Mouse (Mus musculus) hindbrain, embryonic 13.5 days (tissue): Measurements from ENCODE around the gene Csf3. TPM values are rescaled to one million over a fixed set of nuclear protein-coding genes. Genes with fewer than 3 reads are reported as not detected.

ENCODE experiments used
- ATAC-seq: fragments of 200-750 bp; cut with Nextera tagmentation; 2 replicates; pipeline ENCODE4 v1.8.0; 2017; ENCODE audit warnings: moderate TSS enrichment; ENCODE audit not compliant: low FRiP score
- H3K27ac ChIP-seq: fragments of 300-500 bp; sonication (generic); 2 replicates; pipeline ENCODE4 v1.5.1; 2015; ENCODE audit warnings: inconsistent platforms, mild to moderate bottlenecking, moderate library complexity
- H3K27me3 ChIP-seq: fragments of 300-500 bp; sonication (generic); 2 replicates; pipeline ENCODE4 v1.6.1; 2015; ENCODE audit warnings: mild to moderate bottlenecking, inconsistent platforms
- H3K36me3 ChIP-seq: fragments of 300-500 bp; sonication (generic); 2 replicates; pipeline ENCODE4 v1.6.1; 2015; ENCODE audit warnings: mild to moderate bottlenecking, inconsistent platforms
- H3K4me1 ChIP-seq: fragments of 300-500 bp; sonication (generic); replicated peaks from 2 replicates; pipeline ENCODE4 v1.6.1; 2015; ENCODE audit warnings: inconsistent platforms
- H3K4me2 ChIP-seq: fragments of 300-500 bp; sonication (generic); 2 replicates; pipeline ENCODE4 v1.6.1; 2015; ENCODE audit warnings: inconsistent platforms, mild to moderate bottlenecking, moderate library complexity
- H3K4me3 ChIP-seq: fragments of 300-500 bp; sonication (generic); 2 replicates; pipeline ENCODE4 v1.5.1; 2015; ENCODE audit warnings: mild to moderate bottlenecking, inconsistent platforms
- H3K9ac ChIP-seq: fragments of 300-500 bp; sonication (generic); 2 replicates; pipeline ENCODE4 v1.6.1; 2015; ENCODE audit warnings: mild to moderate bottlenecking, inconsistent platforms
- H3K9me3 ChIP-seq: fragments of 300-500 bp; sonication (generic); 2 replicates; pipeline ENCODE4 v1.6.1; 2016; ENCODE audit warnings: inconsistent platforms
- WGBS: fragments of 180-500 bp; shearing (Covaris S2); methylation state at CpG from one replicate; pipeline ENCODE4 v1.1.7; 2015; 5-methylcytosine and 5-hydroxymethylcytosine counted together
- polyA plus RNA-seq: library from polyadenylated mRNA; unstranded; fragments of >200 nt; fragmentation: Nextera tagmentation; extraction: Ambion mirVana; gene quantifications from 2 replicates; pipeline ENCODE4 v1.2.1, GENCODE M21; 2015

The Csf3 gene
- polyA plus RNA-seq, 1 experiment from 2014 or later: not detected

DNA sequence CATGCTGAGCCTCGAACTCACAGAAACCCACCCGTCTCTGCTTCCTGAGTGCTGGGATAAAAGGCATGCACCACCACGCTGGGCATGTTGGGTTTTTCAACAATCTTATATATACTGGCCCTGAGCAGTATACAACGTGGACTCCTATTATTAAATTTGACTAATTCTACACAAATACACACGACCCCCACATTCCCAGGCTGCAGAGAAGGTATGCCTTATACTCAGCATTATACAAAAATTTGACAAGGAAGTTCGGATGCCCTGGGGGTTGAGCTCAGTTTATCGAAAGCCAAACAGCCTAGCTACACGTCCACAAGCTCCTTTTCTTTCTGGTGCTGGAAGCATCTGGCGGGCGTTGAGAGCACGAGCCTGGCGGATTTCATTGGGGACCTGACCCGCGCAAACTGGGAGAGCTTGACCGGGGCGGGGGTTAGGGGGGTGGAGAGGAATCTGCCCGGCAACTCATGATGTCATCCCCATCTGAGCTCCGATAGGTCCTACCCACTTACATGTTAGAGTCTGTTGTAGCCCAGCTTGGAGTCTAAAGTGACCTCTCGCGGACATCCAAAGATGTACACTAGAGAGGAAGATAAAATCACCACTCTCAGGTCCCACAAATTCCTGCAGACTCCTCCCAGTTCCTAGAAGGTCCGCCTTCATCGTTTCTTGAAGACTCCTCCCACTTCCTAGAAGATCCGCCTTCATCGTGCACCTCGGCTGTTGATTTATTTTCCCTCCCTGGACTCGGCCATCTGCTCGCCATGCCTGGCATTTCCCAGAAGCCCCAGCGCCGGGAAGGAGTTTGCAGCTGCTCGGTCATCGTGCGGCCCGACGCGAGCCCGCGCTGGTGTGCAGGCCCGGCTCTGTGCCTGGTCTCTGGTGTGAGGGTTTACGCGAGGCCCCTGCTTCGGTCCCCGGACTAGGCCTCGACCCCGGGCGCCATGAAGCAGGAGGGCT is 19.0 kb upstream of the Csf3 start, which contains the start of gene Psmd3:
Gene Psmd3 (plus strand): TSS at position 769 of the 960 bp plus-strand sequence.
- Histone ChIP-seq H3K9ac (peak within 1 kb of the TSS; percentile 99), H3K27me3 (peaks cover 7% of the 10 kb centered on the region; the same call in 1 of the 2 replicates), H3K27ac (peak within 1 kb of the TSS; percentile 85), H3K4me3 (peak within 1 kb of the TSS; percentile 98), H3K4me1 (peaks cover 16% of the 10 kb centered on the region), H3K36me3 (peaks cover 21% of the 10 kb centered on the region), H3K9me3 (no peaks in the 10 kb centered on the region), H3K4me2 (peak within 1 kb of the TSS; percentile 87)
- 6% methylated on average over 45 of the region's 45 CpGs for WGBS
- peak; percentile 96 for ATAC-seq

- 0% methylated on average over 23 of the region's 23 CpGs for WGBS
- ATAC-seq: peak; percentile 49
- Histone ChIP-seq H3K36me3 (peaks cover 28% of the 10 kb centered on the region), H3K9me3 (no peaks in the 10 kb centered on the region), H3K9ac (peak overlapping the region; percentile 99), H3K4me1 (peaks cover 16% of the 10 kb centered on the region), H3K4me2 (peak overlapping the region; percentile 87), H3K27ac (peak overlapping the region; percentile 85), H3K27me3 (peaks cover 7% of the 10 kb centered on the region; the same call in 1 of the 2 replicates), H3K4me3 (peak overlapping the region; percentile 98)
These were observed 18.3 kb upstream of the Csf3 start for GRCm38 (mm10) chr11:98682811-98683210.

GRCm38 (mm10) chr11:98685642-98686041 is 15.4 kb upstream of the Csf3 start:
- Histone ChIP-seq H3K9ac (no peak overlapping the region), H3K9me3 (no peaks in the 10 kb centered on the region), H3K4me1 (peaks cover 16% of the 10 kb centered on the region), H3K27me3 (no peaks in the 10 kb centered on the region), H3K4me3 (no peak overlapping the region), H3K4me2 (no peak overlapping the region), H3K36me3 (peaks cover 52% of the 10 kb centered on the region), H3K27ac (no peak overlapping the region)
- no peak for ATAC-seq
- WGBS: 94% methylated on average over 9 of the region's 9 CpGs

GRCm38 (mm10) chr11:98686976-98687375 is 14.1 kb upstream of the Csf3 start:
- no peak overlapping the region for H3K9ac ChIP-seq
- peaks cover 66% of the 10 kb centered on the region for H3K36me3 ChIP-seq
- H3K9me3 ChIP-seq: no peaks in the 10 kb centered on the region
- H3K27me3 ChIP-seq: no peaks in the 10 kb centered on the region
- H3K4me2 ChIP-seq: no peak overlapping the region
- H3K27ac ChIP-seq: no peak overlapping the region
- H3K4me3 ChIP-seq: no peak overlapping the region
- 89% methylated on average over 4 of the region's 4 CpGs for WGBS
- no peak for ATAC-seq
- H3K4me1 ChIP-seq: peaks cover 13% of the 10 kb centered on the region

DNA sequence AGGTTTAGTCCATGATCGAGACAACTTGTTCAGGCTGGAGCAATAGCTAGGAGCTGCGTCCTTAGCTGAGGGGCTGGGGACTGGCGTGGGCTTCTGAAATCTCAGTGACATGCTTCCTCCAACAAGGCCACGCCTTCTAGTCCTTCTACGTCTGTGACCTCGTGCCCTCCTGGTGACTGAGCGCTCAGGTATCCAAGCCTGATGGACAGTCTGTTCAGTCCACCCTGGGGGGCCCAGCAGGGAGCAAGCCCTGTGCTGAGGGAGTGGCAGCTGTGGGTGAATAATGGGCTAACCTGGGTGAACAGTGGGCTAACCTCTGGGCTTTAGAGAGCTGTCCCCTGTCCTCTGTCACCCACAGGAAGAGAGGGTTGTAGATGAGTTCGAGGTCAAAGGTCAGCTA is 13.1 kb upstream of the Csf3 start:
- no peak overlapping the region for H3K27ac ChIP-seq
- no peaks in the 10 kb centered on the region for H3K27me3 ChIP-seq
- H3K4me1 ChIP-seq: peaks cover 12% of the 10 kb centered on the region
- no peaks in the 10 kb centered on the region for H3K9me3 ChIP-seq
- no peak overlapping the region for H3K9ac ChIP-seq
- H3K4me3 ChIP-seq: no peak overlapping the region
- no peak for ATAC-seq
- WGBS: 92% methylated on average over 8 of the region's 8 CpGs
- H3K36me3 ChIP-seq: peaks cover 76% of the 10 kb centered on the region
- no peak overlapping the region for H3K4me2 ChIP-seq

- Histone ChIP-seq H3K4me1 (no peaks in the 10 kb centered on the region), H3K4me3 (no peak overlapping the region), H3K27me3 (no peaks in the 10 kb centered on the region), H3K36me3 (peaks cover 81% of the 10 kb centered on the region), H3K9ac (no peak overlapping the region), H3K27ac (no peak overlapping the region), H3K4me2 (no peak overlapping the region), H3K9me3 (no peaks in the 10 kb centered on the region)
- WGBS: 84% methylated on average over 13 of the region's 13 CpGs
- no peak for ATAC-seq
These were observed 7.9 kb upstream of the Csf3 start for GRCm38 (mm10) chr11:98693201-98693600.

GRCm38 (mm10) chr11:98693746-98694145 is 7.3 kb upstream of the Csf3 start:
- H3K4me2 ChIP-seq: no peak overlapping the region
- no peak overlapping the region for H3K4me3 ChIP-seq
- no peaks in the 10 kb centered on the region for H3K9me3 ChIP-seq
- no peak overlapping the region for H3K9ac ChIP-seq
- peaks cover 77% of the 10 kb centered on the region for H3K36me3 ChIP-seq
- no peak for ATAC-seq
- 92% methylated on average over 8 of the region's 9 CpGs for WGBS
- no peaks in the 10 kb centered on the region for H3K4me1 ChIP-seq
- H3K27me3 ChIP-seq: no peaks in the 10 kb centered on the region
- H3K27ac ChIP-seq: no peak overlapping the region

DNA sequence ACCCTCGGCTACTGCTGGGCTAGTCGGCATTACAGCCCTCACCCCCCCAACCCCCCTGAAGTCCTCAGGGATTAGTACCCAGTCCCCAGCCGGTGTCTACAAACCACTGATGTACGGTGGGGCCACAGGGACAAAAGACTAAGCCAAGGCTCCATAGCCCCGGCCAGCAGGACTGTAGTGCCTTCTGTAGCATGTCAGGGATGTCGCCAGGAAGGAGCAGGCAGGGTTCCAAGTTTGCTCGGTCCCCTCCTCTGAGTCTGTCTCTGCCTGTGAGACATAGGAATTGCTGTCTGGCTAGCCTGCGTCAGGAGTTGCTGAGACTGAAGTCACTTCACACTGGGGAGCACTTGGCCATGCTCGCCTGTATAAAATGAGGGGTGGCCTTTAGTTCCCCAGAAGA is 6.8 kb upstream of the Csf3 start:
- Histone ChIP-seq H3K36me3 (peaks cover 74% of the 10 kb centered on the region), H3K4me3 (no peak overlapping the region), H3K9ac (no peak overlapping the region), H3K9me3 (no peaks in the 10 kb centered on the region), H3K27ac (no peak overlapping the region), H3K4me2 (no peak overlapping the region), H3K27me3 (no peaks in the 10 kb centered on the region), H3K4me1 (no peaks in the 10 kb centered on the region)
- ATAC-seq: no peak
- WGBS: 89% methylated on average over 9 of the region's 9 CpGs

- 72% methylated on average over 14 of the region's 14 CpGs for WGBS
- peaks cover 63% of the 10 kb centered on the region for H3K36me3 ChIP-seq
- H3K27me3 ChIP-seq: no peaks in the 10 kb centered on the region
- H3K4me1 ChIP-seq: no peaks in the 10 kb centered on the region
- ATAC-seq: no peak
- H3K4me3 ChIP-seq: no peak overlapping the region
- H3K27ac ChIP-seq: no peak overlapping the region
- no peak overlapping the region for H3K4me2 ChIP-seq
- H3K9me3 ChIP-seq: no peaks in the 10 kb centered on the region
- 0 out of 2 replicates have a peak overlapping the region, but pooled peaks have one; percentile 1 for H3K9ac ChIP-seq
These were observed 5.7 kb upstream of the Csf3 start for GRCm38 (mm10) chr11:98695408-98695807.

GRCm38 (mm10) chr11:98696454-98697216 is 4.4 kb upstream of the Csf3 start:
- Histone ChIP-seq H3K9ac (no peak overlapping the region), H3K4me2 (no peak overlapping the region), H3K9me3 (no peaks in the 10 kb centered on the region), H3K27me3 (0 out of 2 replicates have a peak, but pooled peaks cover 7% of the 10 kb centered on the region), H3K36me3 (peaks cover 51% of the 10 kb centered on the region), H3K27ac (no peak overlapping the region), H3K4me3 (no peak overlapping the region), H3K4me1 (no peaks in the 10 kb centered on the region)
- 89% methylated on average over 14 of the region's 14 CpGs for WGBS
- no peak for ATAC-seq

- H3K4me1 ChIP-seq: no peaks in the 10 kb centered on the region
- WGBS: 89% methylated on average over 12 of the region's 12 CpGs
- no peak overlapping the region for H3K4me2 ChIP-seq
- H3K27me3 ChIP-seq: 0 out of 2 replicates have a peak, but pooled peaks cover 8% of the 10 kb centered on the region
- H3K9ac ChIP-seq: no peak overlapping the region
- no peaks in the 10 kb centered on the region for H3K9me3 ChIP-seq
- no peak overlapping the region for H3K27ac ChIP-seq
- H3K36me3 ChIP-seq: peaks cover 45% of the 10 kb centered on the region
- no peak for ATAC-seq
- H3K4me3 ChIP-seq: no peak overlapping the region
These were observed 3.8 kb upstream of the Csf3 start for GRCm38 (mm10) chr11:98697225-98697624.
